Mouse (Mus musculus) heart, postnatal 0 days (tissue): ENCODE measurements around the gene Wbp4.

Experiments
- CTCF ChIP-seq: IDR thresholded peaks from 2 replicates; pipeline ENCODE4 v1.5.1; 2016; ENCODE audit warnings: antibody characterized with exemption, control low read depth, low read depth
- EP300 ChIP-seq: IDR thresholded peaks from 2 replicates; pipeline ENCODE4 v1.6.1; 2016; ENCODE audit warnings: antibody characterized with exemption, low read depth

DNA sequence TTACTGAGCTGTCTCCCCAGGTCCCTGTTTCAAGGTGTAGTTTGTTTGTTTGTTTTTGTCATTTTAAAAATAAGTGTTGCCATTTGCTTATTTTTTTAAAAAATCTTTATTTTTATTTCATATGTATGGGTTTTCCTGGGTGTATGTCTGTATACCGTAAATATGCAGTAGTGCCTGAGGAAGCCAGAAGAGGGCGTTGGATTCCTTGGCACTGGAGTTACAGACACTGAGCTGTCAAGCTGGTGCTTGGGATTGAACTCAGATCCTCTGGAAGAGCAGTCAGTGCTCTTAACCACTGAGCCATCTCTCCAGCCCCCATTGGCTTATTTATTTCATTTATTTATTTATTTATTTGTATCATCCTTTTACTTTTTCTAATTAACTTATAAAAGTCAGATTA lies 32.6 kb upstream of the Wbp4 start:
- TF ChIP-seq CTCF = no peak
- TF ChIP-seq EP300 = no peak
